8 mouse cellular contexts compared by ENCODE assay signal in the genomic region with DNA sequence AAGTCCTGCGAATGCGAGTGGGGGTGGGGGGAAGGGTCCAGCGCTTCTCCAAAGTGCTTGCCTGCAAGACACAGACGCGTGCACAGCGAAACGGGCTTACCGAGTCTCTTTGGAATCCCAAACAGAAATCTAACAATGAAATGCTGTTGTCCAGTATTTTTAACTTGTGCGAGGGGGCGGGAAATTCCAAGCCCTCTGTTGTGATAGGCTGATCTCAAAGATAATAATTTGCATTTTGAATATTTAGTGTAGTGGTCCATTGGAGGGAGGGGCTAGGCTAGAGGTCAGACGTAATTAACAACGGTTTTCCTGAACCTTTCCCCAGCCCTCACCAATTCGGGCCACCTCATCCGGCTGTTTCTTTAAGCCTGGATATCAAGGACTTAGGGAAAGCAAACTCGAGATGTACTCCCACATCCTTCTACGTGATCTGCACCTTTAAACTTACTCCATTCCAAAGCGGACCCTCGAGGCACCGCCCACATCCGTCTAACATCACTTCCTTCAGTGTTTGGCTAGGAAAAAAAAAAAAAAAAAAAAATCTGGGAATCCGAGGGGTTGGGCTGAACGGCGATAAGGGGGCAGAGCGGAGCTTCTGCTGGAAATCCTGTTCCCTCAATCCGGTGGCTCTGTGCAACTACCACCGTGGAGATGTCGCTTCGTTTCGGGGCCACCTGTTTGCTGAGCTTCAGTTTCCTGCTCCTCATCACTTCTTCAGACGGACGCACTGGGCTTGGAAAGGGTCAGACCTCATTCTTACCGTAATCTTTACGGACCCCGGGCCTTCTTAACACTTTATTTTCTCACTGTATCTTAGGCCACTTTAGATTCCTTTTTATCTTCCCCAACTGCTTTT. TPM values are rescaled to one million over a fixed set of nuclear protein-coding genes. Genes with fewer than 3 reads are reported as not detected.
DNase-seq lines count a peak whose midpoint lies in the region; ATAC-seq lines count a peak whose summit lies in the region.

A gene (plus strand): TSS at position 487 of the 856 bp plus-strand sequence.

- peak; percentile 76 for ATAC-seq in embryonic facial prominence, embryonic 11.5 days (replicated peaks; ENCODE audit: insufficient number of reproducible peaks, low FRiP score, low TSS enrichment, low read depth)
- peak; percentile 52 for ATAC-seq in granulocyte monocyte progenitor cell, adult 5-6 weeks (replicated peaks; ENCODE audit: poor library complexity, severe bottlenecking)
- peak; percentile 79 for ATAC-seq in midbrain, embryonic 13.5 days

- peak within 1 kb of the TSS; percentile 98 for H3K27ac ChIP-seq in embryonic facial prominence, embryonic 11.5 days (replicated peaks; ENCODE audit: low read depth, low read length)
- peak within 1 kb of the TSS; percentile 100 for H3K27ac ChIP-seq in limb, embryonic 10.5 days
- H3K27ac ChIP-seq in midbrain, embryonic 13.5 days: peak within 1 kb of the TSS; percentile 99

- no peaks in the 10 kb centered on the region for H3K4me1 ChIP-seq in embryonic facial prominence, embryonic 11.5 days (ENCODE audit: control insufficient read depth, insufficient read depth, low read length)
- peaks cover 22% of the 10 kb centered on the region for H3K4me1 ChIP-seq in limb, embryonic 10.5 days
- peaks cover 43% of the 10 kb centered on the region for H3K4me1 ChIP-seq in midbrain, embryonic 13.5 days (replicated peaks)

- peak within 1 kb of the TSS; percentile 66 for H3K4me2 ChIP-seq in embryonic facial prominence, embryonic 11.5 days (ENCODE audit: low read depth, low read length)
- H3K4me2 ChIP-seq in midbrain, embryonic 13.5 days (replicated peaks): peak within 1 kb of the TSS; percentile 85

- DNase-seq in urinary bladder, adult 18-20 months (ENCODE audit: low spot score in 2 of 2): peak; percentile 68 to 78
- no peak for DNase-seq in urinary bladder, postnatal 10 days (ENCODE audit: low spot score)
- peak; percentile 94 for DNase-seq in embryonic facial prominence, embryonic 11.5 days (ENCODE audit: low spot score)
- DNase-seq in kidney, adult 11 months: peak; percentile 93
- peak; percentile 85 for DNase-seq in limb, embryonic 10.5 days (ENCODE audit: low spot score)
- peak; percentile 54 for DNase-seq in spleen, adult 12 weeks (ENCODE audit: low spot score)

- peak within 1 kb of the TSS; percentile 99 for H3K9ac ChIP-seq in embryonic facial prominence, embryonic 11.5 days (replicated peaks; ENCODE audit: low read length)
- peak within 1 kb of the TSS; percentile 92 for H3K9ac ChIP-seq in midbrain, embryonic 13.5 days (replicated peaks)

- WGBS in embryonic facial prominence, embryonic 11.5 days: under 1% methylated on average over 34 of the region's 34 CpGs
- WGBS in limb, embryonic 10.5 days: 0% methylated on average over 34 of the region's 34 CpGs
- under 1% methylated on average over 34 of the region's 34 CpGs for WGBS in midbrain, embryonic 13.5 days

- H3K9me3 ChIP-seq in embryonic facial prominence, embryonic 11.5 days (replicated peaks; ENCODE audit: control insufficient read depth, low read length): no peaks in the 10 kb centered on the region
- H3K9me3 ChIP-seq in limb, embryonic 10.5 days (replicated peaks): no peaks in the 10 kb centered on the region
- no peaks in the 10 kb centered on the region for H3K9me3 ChIP-seq in midbrain, embryonic 13.5 days

- no peaks in the 10 kb centered on the region for H3K36me3 ChIP-seq in embryonic facial prominence, embryonic 11.5 days (replicated peaks; ENCODE audit: control insufficient read depth, insufficient read depth, low read depth, low read length)
- peaks cover 16% of the 10 kb centered on the region for H3K36me3 ChIP-seq in limb, embryonic 10.5 days
- peaks cover 10% of the 10 kb centered on the region for H3K36me3 ChIP-seq in midbrain, embryonic 13.5 days

- peak within 1 kb of the TSS; percentile 97 for H3K4me3 ChIP-seq in embryonic facial prominence, embryonic 11.5 days (ENCODE audit: low read depth, low read length)
- H3K4me3 ChIP-seq in limb, embryonic 10.5 days: peak within 1 kb of the TSS; percentile 97
- peak within 1 kb of the TSS; percentile 55 for H3K4me3 ChIP-seq in midbrain, embryonic 13.5 days (replicated peaks)

- no peaks in the 10 kb centered on the region for H3K27me3 ChIP-seq in embryonic facial prominence, embryonic 11.5 days (ENCODE audit: control insufficient read depth, insufficient read depth, low read length)
- H3K27me3 ChIP-seq in limb, embryonic 10.5 days (ENCODE audit: low read depth, poor library complexity, severe bottlenecking): no peaks in the 10 kb centered on the region
- H3K27me3 ChIP-seq in midbrain, embryonic 13.5 days: no peaks in the 10 kb centered on the region

RNA-seq across cellular contexts. Expression of the gene that starts here (rescaled TPM):
- polyA plus RNA-seq in embryonic facial prominence, embryonic 11.5 days (2014; fragmentation: Nextera tagmentation; extraction: Ambion mirVana): 120 and 130 TPM in 2 replicates
- total RNA-seq in granulocyte monocyte progenitor cell, adult 5-6 weeks (2014; fragmentation: Nextera tagmentation): 58.9 and 92.9 TPM in 2 replicates
- total RNA-seq in granulocyte monocyte progenitor cell, adult 5-6 weeks (2017): 101 and 120 TPM in 2 replicates
- 93.4 and 102 TPM in 2 replicates for polyA plus RNA-seq in limb, embryonic 10.5 days (2016; fragmentation: Nextera tagmentation; extraction: Ambion mirVana)
- polyA plus RNA-seq in midbrain, embryonic 13.5 days (2015; fragmentation: Nextera tagmentation; extraction: Ambion mirVana): 79.6 and 80.6 TPM in 2 replicates
